Mouse (Mus musculus): ENCODE measurements at regions not wholly inside any gene's neighbourhood (a gene's known extent, or its start where the extent isn't known, plus 50 kb on each side); places are given as distances from the start of the nearest gene placed in this dataset.
"Not testable (repeated sequence)": the region's sequence is repeated elsewhere in the genome, so short reads cannot be mapped to it uniquely, and the experiment has no call there.

DNA sequence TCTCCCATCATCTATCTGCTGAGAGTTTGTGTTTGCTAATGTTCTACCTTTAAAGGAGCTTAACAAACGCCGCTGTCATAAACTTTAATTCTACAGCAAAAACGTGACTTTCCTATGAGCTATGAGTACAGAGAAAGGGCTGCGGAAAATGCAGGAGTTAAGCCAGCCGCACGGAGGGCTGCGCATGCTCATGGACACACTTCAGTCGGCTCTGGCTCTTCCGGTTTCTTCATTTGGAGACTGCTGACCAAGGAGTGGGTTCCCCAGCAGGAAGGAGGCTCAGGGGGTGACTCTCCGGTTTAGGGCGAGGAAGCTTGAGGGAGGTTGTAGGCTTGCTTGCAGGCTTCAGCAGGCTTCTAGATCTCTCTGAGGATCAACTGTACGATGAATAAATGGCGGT is 59.3 kb downstream of the Sox2 start:
- H3K4me1 ChIP-seq (replicated peaks) = no peaks in the 10 kb centered on the region
- no peak overlapping the region for H3K4me3 ChIP-seq
- no peaks in the 10 kb centered on the region for H3K27me3 ChIP-seq
- 84% methylated on average over 13 of the region's 13 CpGs for WGBS
- H3K9me3 ChIP-seq (replicated peaks) = no peaks in the 10 kb centered on the region
- ATAC-seq (replicated peaks; ENCODE audit: insufficient number of reproducible peaks, insufficient read depth, low FRiP score, low read depth) = no peak
- H3K36me3 ChIP-seq = no peaks in the 10 kb centered on the region
- H3K4me2 ChIP-seq = no peak overlapping the region
- H3K9ac ChIP-seq = no peak overlapping the region
- H3K27ac ChIP-seq = no peak overlapping the region

GRCm38 (mm10) chr3:34712137-34712536 is 61.9 kb downstream of the Sox2 start:
- ATAC-seq (replicated peaks; ENCODE audit: insufficient number of reproducible peaks, insufficient read depth, low FRiP score, low read depth); H3K4me3 ChIP-seq; H3K9ac ChIP-seq; H3K36me3 ChIP-seq; H3K4me1 ChIP-seq (replicated peaks); H3K9me3 ChIP-seq (replicated peaks); H3K27me3 ChIP-seq; H3K27ac ChIP-seq; H3K4me2 ChIP-seq: not testable (repeated sequence)
- WGBS = 82% methylated on average over 7 of the region's 7 CpGs

- ATAC-seq (replicated peaks; ENCODE audit: insufficient number of reproducible peaks, insufficient read depth, low FRiP score, low read depth) = no peak
- H3K4me3 ChIP-seq = no peak overlapping the region
- H3K27ac ChIP-seq = no peak overlapping the region
- H3K4me2 ChIP-seq = no peak overlapping the region
- H3K27me3 ChIP-seq = no peaks in the 10 kb centered on the region
- H3K9ac ChIP-seq = no peak overlapping the region
- H3K9me3 ChIP-seq (replicated peaks) = no peaks in the 10 kb centered on the region
- no peaks in the 10 kb centered on the region for H3K36me3 ChIP-seq
- whole genome bisulfite sequencing = 79% methylated on average over 7 of the region's 7 CpGs
- no peaks in the 10 kb centered on the region for H3K4me1 ChIP-seq (replicated peaks)
These were observed 72.3 kb downstream of the Sox2 start for GRCm38 (mm10) chr3:34722506-34722905.

- Histone ChIP-seq H3K9ac (no peak overlapping the region), H3K4me2 (no peak overlapping the region), H3K4me1 (replicated peaks) (no peaks in the 10 kb centered on the region), H3K27me3 (no peaks in the 10 kb centered on the region), H3K27ac (no peak overlapping the region), H3K9me3 (replicated peaks) (no peaks in the 10 kb centered on the region), H3K4me3 (no peak overlapping the region), H3K36me3 (no peaks in the 10 kb centered on the region)
- WGBS = 84% methylated on average over 12 of the region's 12 CpGs
- ATAC-seq (replicated peaks; ENCODE audit: insufficient number of reproducible peaks, insufficient read depth, low FRiP score, low read depth) = no peak
These were observed 76.8 kb downstream of the Sox2 start for GRCm38 (mm10) chr3:34726955-34727354.

GRCm38 (mm10) chr3:34728282-34728681 is 78.1 kb downstream of the Sox2 start:
- ATAC-seq (replicated peaks; ENCODE audit: insufficient number of reproducible peaks, insufficient read depth, low FRiP score, low read depth) = no peak
- Histone ChIP-seq H3K27ac (no peak overlapping the region), H3K27me3 (no peaks in the 10 kb centered on the region)

DNA sequence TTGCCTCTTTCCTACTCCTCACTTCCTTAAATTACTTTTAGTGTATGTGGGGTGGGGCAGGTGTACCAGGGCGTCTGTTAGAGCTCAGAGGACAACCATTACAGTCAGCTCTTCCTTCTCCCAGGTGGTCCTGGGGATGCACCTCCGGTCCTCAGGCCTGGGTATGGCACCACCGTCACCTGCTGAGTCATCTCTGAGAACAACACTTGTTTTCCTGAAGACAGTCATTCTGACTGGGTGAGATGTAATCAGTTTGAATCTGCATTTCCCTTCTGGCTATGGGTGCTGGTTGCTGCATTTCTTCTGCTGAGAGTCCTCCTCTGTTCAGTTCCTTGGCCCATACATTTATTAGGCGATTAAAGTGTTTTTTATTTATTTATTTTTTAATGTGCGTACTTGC is 84.8 kb downstream of the Sox2 start:
- H3K4me1 ChIP-seq (replicated peaks) = no peaks in the 10 kb centered on the region
- H3K4me2 ChIP-seq = no peak overlapping the region
- H3K27me3 ChIP-seq = no peaks in the 10 kb centered on the region
- H3K9me3 ChIP-seq (replicated peaks) = no peaks in the 10 kb centered on the region
- H3K4me3 ChIP-seq = no peak overlapping the region
- H3K9ac ChIP-seq = no peak overlapping the region
- no peak overlapping the region for H3K27ac ChIP-seq
- no peaks in the 10 kb centered on the region for H3K36me3 ChIP-seq
- no peak for ATAC-seq (replicated peaks; ENCODE audit: insufficient number of reproducible peaks, insufficient read depth, low FRiP score, low read depth)
- 78% methylated on average over 5 of the region's 5 CpGs for WGBS

More at GRCm38 (mm10) chr3:34728282-34728681, 78.1 kb downstream of the Sox2 start:
- Histone ChIP-seq H3K9me3 (replicated peaks) (no peaks in the 10 kb centered on the region), H3K36me3 (no peaks in the 10 kb centered on the region), H3K4me2 (no peak overlapping the region), H3K4me1 (replicated peaks) (no peaks in the 10 kb centered on the region), H3K9ac (no peak overlapping the region), H3K4me3 (no peak overlapping the region)

GRCm38 (mm10) chr3:34738001-34738400 is 87.8 kb downstream of the Sox2 start:
- Histone ChIP-seq H3K4me1 (replicated peaks) (no peaks in the 10 kb centered on the region), H3K27me3 (no peaks in the 10 kb centered on the region), H3K36me3 (no peaks in the 10 kb centered on the region), H3K9me3 (replicated peaks) (no peaks in the 10 kb centered on the region), H3K4me2 (no peak overlapping the region), H3K9ac (no peak overlapping the region), H3K4me3 (no peak overlapping the region), H3K27ac (no peak overlapping the region)
- ATAC-seq (replicated peaks; ENCODE audit: insufficient number of reproducible peaks, insufficient read depth, low FRiP score, low read depth) = no peak
- WGBS = 86% methylated on average over 4 of the region's 4 CpGs

- ATAC-seq (replicated peaks; ENCODE audit: insufficient number of reproducible peaks, insufficient read depth, low FRiP score, low read depth) = no peak
- Histone ChIP-seq H3K36me3 (no peaks in the 10 kb centered on the region), H3K4me2 (no peak overlapping the region), H3K27me3 (no peaks in the 10 kb centered on the region), H3K27ac (no peak overlapping the region), H3K9me3 (replicated peaks) (no peaks in the 10 kb centered on the region), H3K9ac (no peak overlapping the region), H3K4me3 (no peak overlapping the region), H3K4me1 (replicated peaks) (no peaks in the 10 kb centered on the region)
- WGBS = 52% methylated on average over 7 of the region's 7 CpGs
These were observed 88.7 kb downstream of the Sox2 start for GRCm38 (mm10) chr3:34738938-34739337.

DNA sequence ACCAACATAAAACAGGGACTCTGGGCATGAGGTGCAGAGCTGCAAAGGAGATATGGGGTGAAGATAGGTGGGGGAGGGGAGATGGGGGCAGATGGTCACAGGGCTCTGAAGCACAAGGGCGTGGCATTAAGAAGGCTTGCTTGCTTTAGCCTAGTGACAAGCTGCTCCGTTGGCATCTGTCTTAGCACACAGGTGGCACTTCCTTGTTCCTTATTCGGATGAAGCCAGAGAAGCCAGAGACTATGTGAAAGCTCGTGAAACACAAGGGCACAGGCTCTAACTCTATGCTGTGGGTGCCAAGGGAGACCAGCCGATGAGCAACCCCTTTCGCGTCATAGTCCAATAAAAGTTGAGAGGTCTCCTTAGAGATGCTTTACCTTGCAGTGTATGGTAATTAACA is 89.5 kb downstream of the Sox2 start:
- no peak; the same call in 1 of the 2 replicates for ATAC-seq (replicated peaks; ENCODE audit: insufficient number of reproducible peaks, insufficient read depth, low FRiP score, low read depth)
- Histone ChIP-seq H3K27ac (no peak overlapping the region), H3K4me1 (replicated peaks) (no peaks in the 10 kb centered on the region), H3K4me2 (no peak overlapping the region), H3K36me3 (no peaks in the 10 kb centered on the region), H3K9me3 (replicated peaks) (no peaks in the 10 kb centered on the region), H3K4me3 (no peak overlapping the region), H3K27me3 (no peaks in the 10 kb centered on the region), H3K9ac (no peak overlapping the region)
- WGBS = 74% methylated on average over 7 of the region's 7 CpGs

DNA sequence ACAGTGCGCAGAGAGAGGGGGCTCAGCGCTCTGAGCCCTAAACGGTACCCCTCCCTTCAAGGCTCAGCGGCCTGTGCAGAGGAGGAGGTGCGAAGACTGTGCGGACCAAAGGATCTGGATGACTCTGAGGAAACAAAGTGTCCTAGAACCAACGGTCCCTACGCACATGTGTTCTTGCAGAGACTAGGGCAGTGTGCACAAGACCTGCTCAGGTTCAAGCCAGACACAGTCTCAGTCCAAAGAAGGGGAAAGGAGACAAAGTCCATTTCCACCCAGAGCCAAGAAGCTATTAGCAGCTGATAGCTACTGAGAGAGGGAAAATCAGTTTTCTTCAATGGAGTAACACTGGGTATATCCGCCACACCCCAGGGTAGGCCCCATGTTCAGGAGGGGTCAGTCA is 89.9 kb downstream of the Sox2 start:
- 90% methylated on average over 9 of the region's 9 CpGs for WGBS
- H3K9me3 ChIP-seq (replicated peaks) = no peaks in the 10 kb centered on the region
- no peak overlapping the region for H3K4me2 ChIP-seq
- ATAC-seq (replicated peaks; ENCODE audit: insufficient number of reproducible peaks, insufficient read depth, low FRiP score, low read depth) = no peak
- no peak overlapping the region for H3K27ac ChIP-seq
- H3K4me1 ChIP-seq (replicated peaks) = no peaks in the 10 kb centered on the region
- H3K4me3 ChIP-seq = no peak overlapping the region
- no peaks in the 10 kb centered on the region for H3K27me3 ChIP-seq
- no peaks in the 10 kb centered on the region for H3K36me3 ChIP-seq
- no peak overlapping the region for H3K9ac ChIP-seq

DNA sequence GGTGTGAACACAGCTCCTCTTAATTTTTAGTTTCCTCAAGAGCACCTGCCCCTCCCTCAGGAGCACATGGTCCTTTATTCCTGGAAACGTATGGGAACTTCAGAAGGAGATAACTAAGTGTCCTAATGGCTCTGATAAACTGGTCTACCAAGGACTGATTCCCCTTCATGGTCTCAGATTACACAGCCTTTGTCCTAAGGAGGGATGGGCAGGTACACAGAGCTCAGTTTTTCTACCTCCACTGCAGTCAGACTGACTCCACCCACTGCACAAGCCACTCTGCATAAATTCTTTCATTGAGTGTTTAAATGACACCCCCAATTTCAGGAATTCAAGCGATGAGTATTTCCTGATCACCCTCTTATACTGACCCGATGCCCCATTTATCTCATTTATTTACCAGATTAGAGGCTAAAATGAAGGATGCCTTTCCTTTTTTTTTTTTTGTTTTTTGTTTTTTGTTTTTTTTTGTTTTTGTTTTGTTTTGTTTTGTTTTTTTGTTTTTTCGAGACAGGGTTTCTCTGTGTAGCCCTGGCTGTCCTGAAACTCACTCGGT is 95.1 kb downstream of the Sox2 start:
- no peak for ATAC-seq (replicated peaks; ENCODE audit: insufficient number of reproducible peaks, insufficient read depth, low FRiP score, low read depth)
- Histone ChIP-seq H3K4me3 (no peak overlapping the region), H3K27me3 (no peaks in the 10 kb centered on the region), H3K4me2 (no peak overlapping the region), H3K9ac (no peak overlapping the region), H3K4me1 (replicated peaks) (no peaks in the 10 kb centered on the region), H3K9me3 (replicated peaks) (no peaks in the 10 kb centered on the region), H3K36me3 (no peaks in the 10 kb centered on the region), H3K27ac (no peak overlapping the region)
- 70% methylated on average over 5 of the region's 5 CpGs for WGBS

DNA sequence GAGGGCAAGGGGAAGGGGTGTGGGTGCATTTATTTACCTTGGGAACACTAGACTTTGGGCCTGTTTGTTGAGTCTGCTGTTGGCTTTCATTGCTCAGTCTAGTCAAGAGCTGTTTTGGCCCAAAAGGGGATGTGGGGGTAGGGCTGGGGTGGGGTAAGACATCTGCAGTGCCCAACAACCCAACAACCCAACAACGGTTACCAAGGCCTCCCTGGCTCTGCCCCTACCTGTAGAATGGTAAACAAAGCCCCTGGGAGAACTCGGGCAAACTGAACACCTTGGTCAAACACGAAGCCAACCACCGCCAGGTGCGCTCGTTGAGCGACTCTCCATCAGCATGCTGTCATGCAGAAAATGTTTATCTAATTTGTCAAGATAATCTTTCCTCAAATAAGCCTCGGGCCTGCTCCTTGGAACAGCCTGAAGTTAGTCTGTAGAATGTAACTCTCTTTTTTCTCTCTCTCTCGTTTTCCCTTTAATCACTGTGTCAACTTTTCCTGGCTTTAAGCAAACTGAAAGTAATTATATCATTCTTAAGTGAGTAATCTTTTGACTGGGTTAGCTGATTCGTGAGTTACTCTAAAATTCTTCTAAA is 97.4 kb downstream of the Sox2 start:
- no peaks in the 10 kb centered on the region for H3K27me3 ChIP-seq
- no peaks in the 10 kb centered on the region for H3K9me3 ChIP-seq (replicated peaks)
- no peaks in the 10 kb centered on the region for H3K36me3 ChIP-seq
- no peak for ATAC-seq (replicated peaks; ENCODE audit: insufficient number of reproducible peaks, insufficient read depth, low FRiP score, low read depth)
- no peak overlapping the region for H3K27ac ChIP-seq
- WGBS = 71% methylated on average over 10 of the region's 10 CpGs
- no peak overlapping the region for H3K9ac ChIP-seq
- no peak overlapping the region for H3K4me3 ChIP-seq
- no peak overlapping the region for H3K4me2 ChIP-seq
- H3K4me1 ChIP-seq (replicated peaks) = no peaks in the 10 kb centered on the region

Measured in heart, embryonic 15.5 days (tissue).